Mouse (Mus musculus) granulocyte monocyte progenitor cell, adult 5-6 weeks (primary cell): Measurements from ENCODE around the gene Adgrg5. TPM values are rescaled to one million over a fixed set of nuclear protein-coding genes. Genes with fewer than 3 reads are reported as not detected.
A peak's percentile ranks its signal among the peaks of the same experiment; 100 is the strongest.

ENCODE experiments used
- ATAC-seq: replicated peaks from 2 replicates; pipeline ENCODE4 v1.8.0; 2016; ENCODE audit warnings: mild to moderate bottlenecking, moderate TSS enrichment, inconsistent platforms; ENCODE audit not compliant: poor library complexity, severe bottlenecking
- total RNA-seq, 2 experiments: library from RNA; stranded (forward) in 1 of 2; stranded (reverse) in 1 of 2; fragments of 200-712, 200-1000 nt in 1 of 2; fragments of >200 nt in 1 of 2; fragmentation: Nextera tagmentation in 1 of 2; gene quantifications; 2 replicates each; pipeline ENCODE4 v1.2.3; 2014 to 2017

The Adgrg5 gene
- total RNA-seq, 2 experiments from 2014 or later = not detected

DNA sequence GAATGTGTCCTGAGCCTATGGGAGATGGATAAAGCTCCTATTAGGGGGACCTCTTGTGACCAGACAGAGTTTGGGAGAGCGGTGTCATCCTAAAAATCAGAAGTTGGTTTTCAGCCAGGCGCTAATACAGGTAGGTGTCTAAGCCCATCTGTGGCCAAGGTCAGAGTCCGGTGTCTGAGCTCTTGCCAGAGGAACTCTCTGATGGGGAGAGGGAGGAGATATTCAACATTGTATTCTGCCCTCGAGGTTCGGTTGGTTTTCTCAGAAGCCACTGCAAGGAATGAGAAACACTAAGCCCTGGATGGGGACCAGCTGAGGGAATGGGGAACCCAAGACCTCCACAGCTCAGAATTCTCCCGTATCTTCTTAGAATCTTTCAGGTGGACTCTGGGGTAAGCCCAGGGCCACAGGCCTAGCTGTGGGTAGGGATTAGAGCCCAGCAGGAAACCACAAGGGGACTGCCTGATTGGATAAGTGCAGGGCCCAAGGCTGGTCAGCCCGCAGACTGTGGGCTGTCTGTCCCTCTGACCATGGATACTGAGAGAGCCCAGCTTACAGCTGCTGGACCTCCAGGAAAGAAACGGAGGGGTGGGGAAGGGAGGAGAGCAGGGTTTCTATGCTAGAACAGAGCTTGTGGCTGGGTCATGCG, 7.1 kb upstream of the Adgrg5 start:
- ATAC-seq = no peak

DNA sequence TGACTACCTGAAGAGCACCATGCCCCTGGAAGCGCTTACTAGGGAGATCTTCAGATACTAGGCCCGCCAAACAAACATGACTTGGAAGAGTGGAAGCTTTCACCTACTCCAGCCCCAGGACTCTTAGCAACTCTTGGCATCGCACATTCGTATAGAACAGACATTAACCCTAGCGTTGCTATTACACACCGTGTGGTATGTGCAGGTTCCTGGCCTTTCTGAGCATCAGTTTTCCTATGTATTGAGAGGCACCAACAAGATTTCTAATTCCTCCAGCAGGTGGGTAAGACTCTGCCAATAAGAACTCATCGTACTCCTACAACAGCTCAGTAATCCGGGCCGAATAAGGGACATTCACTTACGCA, 6.6 kb upstream of the Adgrg5 start:
- ATAC-seq = no peak

DNA sequence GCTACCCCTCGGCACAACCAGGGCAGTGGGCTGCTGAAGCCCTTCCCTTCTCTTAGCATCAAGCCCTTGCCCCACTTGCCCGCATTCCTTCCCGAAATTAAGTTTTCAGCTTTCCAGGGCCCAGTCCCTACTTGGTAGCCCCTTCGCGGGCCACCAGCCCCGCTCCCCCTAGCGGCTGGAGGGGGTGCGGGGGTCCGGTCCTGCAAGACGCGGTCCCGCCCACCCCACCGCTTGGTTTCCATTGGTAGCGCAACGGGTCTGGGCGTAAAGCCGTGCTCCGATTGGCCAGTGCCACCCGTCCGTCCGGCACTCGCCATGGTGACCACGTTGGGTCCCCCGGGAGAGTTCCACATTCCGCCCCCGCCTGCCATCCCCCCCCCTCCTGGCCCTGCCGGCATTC, 6.1 kb upstream of the Adgrg5 start:
- peak; percentile 86 for ATAC-seq

DNA sequence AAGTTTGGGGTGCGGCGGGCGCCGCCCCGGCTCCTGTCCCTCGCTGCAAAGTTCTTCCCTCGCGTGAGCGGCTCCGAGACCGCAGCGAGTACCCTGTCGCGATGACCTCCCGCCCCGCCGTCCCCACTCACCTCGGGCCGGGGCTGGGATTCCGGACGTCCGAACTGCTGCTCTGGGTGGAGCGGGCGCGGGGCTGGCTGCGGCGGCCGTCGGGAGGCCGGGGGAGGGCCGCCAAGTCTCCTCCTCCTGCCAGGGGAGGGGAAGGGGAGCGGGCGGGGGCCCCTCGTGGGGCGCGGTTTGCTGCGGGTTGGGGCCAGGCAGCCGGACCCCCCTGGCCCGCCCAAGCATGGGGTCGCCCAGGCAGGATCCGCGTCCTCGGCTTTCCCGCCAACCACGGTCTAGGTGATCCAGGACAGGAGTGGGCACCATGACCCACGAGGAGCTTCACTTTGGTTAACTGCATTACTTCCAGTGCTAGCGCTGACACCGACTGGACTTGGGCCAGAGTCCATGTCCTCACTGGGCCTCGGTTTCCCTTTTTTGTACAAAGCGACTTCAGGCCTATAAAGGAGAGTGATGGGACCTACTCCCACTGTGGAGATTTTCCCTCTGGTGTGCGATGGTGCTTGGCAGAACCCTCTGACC, 5.5 kb upstream of the Adgrg5 start, which contains the start of gene Ccdc102a:
Gene Ccdc102a, minus strand, starts transcription at position 248 of the 645 bp plus-strand sequence.
- no peak for ATAC-seq

DNA sequence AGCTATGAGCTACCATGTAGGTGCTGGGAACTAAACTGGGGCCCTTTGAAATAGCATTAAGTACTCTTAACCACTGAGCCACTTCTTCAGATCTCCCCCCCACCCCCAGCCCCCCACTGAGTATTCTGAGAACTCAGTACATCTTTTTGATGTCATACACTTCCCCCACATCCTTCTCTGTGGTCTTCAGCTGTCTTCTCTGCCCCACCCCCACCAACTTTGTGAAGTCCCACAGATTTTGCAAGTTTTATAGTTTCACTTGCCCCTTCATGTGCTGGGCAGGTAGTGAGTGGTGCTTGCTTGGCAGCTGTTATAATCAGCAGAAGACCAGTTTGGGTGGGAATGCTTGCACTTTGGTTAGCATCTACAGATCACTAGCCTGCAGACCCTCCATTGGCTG, 4.2 kb upstream of the Adgrg5 start:
- ATAC-seq = peak; percentile 38

DNA sequence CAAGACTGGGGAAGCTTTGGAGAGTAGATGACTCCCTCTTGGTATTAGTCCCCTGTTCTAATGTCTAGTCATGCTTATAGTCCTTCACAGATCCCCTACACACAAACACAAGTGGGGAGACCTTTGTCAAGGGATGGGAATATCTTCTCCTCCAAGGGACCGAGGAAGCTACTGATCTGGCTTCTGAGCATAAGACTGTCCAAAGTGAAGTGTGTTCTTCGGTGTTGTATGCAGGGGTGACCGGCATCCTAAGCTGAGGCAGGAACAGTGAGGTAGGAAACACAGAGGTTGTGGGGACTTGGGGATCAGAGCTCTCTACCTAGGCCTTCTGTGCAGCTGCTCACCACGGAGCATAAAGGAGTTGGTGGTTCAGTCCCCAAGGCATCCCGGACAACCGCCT, 1.3 kb upstream of the Adgrg5 start:
- no peak for ATAC-seq

DNA sequence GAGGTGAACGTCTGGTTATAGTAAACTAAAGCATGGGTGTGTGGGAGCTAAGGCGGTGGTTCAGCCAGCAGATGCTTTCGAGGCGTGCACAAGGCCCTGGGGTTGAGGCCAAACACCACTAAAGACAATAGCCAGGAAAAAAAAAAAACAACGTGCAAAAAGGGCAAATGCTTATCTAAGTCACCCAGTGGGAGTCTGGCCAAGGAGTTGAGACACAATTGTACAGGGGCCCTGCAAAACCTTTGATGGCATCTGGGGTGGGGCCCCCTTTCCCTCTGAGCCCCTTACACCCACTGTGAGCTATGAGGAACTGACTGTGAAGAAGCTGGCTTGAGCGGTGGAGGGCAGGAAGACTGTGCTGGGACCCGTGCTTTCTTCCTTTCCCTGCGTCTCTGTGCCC, 892 bp upstream of the Adgrg5 start:
- peak; percentile 49 for ATAC-seq

DNA sequence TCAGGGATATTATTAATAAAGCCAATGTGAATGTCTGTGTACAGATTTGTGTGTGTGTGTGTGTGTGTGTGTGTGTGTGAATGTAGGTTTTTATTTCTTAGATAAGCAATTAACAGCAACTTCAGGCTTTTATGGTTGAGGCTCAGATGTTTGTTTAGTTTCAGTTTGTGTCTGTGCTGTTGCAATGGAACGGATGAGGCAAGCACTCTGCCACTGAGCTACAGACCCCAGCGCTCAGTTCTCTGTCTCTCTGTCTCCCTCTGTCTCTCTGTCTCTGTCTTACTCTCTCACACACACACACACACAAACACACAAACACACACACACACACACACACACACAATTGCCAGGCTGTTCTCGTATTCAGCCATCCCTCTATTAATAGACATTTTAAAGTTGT, 4.7 kb downstream of the Adgrg5 start:
- ATAC-seq = peak; percentile 64; the same call in 1 of the 2 replicates

DNA sequence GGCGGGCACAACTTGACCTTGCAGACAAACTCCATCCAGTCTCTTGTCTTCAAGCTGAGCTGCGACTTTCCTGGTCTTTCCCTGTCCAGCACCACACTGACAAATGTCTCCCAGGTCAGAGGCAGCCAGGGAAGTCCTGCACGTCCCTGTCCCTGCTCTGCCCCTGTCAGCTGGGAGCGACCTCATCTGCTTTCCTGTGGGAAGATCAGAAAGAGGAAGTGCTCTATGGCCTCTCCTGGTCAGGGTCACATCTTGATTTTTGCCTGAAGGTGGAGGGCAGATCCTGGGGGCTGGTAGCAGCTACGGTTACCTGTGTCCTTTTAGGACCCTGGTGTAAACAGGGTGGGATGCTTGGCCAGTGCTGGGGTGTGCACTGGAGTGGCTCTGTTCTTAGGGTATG, 10.4 kb downstream of the Adgrg5 start:
- ATAC-seq = peak; percentile 60

DNA sequence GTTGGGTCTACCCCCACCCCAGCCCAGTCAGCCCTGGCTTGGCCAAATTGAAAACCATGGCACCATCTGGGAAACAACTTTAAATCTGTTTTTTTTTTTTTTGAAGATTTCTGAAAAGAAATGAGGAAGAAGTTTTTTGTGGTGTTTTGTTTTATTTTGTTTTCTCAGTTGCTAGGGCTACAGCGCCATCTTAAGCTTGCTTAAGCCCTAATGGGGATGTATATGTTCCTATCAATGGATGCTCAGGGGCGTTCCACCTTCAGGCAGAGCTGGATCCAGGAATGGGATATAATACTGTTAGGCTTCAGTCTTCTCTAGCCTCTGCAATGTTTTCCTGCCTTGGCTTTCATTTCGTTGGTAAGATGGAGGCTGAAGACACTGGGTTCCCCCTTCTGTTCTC, 11.7 kb downstream of the Adgrg5 start:
- ATAC-seq = peak; percentile 57

DNA sequence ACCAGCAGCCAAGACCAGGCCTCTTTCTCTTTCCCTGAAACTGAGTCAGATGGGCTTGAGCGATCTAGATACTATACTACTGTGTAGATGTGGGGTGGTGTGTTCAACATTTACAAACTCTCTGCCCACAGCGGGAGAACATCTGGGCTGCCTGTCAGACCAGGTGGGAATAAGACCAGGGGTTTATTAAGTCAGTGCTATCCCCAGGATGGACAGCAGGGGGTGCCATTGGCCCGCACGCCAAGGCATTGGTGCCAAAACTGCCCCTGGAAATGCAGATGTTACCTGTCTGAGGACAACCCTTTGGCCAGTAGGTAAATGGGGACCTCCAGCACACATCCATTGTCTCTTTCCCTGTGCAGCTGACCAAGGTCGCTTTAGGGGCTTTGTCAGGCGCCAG, 19.1 kb downstream of the Adgrg5 start:
- ATAC-seq = peak; percentile 81

DNA sequence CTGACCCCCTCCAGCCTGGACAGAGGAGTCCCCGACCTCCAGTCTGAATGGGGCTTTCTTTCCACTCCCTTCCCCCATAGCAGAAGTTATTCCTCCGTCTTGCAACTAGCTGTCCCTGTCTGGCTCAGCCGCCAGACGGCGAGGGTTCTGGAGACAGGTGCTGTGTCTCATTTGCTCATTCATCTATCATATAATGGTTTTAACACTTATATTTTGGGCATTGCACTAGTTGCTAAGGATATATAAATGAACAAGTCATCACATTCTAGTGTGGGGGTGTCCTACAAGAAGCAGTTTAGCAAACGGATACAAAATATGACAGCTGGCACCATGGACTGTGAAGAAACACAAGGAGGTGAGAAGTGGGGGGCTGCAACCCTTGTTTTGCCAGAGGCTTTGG, 21.7 kb downstream of the Adgrg5 start:
- no peak for ATAC-seq

DNA sequence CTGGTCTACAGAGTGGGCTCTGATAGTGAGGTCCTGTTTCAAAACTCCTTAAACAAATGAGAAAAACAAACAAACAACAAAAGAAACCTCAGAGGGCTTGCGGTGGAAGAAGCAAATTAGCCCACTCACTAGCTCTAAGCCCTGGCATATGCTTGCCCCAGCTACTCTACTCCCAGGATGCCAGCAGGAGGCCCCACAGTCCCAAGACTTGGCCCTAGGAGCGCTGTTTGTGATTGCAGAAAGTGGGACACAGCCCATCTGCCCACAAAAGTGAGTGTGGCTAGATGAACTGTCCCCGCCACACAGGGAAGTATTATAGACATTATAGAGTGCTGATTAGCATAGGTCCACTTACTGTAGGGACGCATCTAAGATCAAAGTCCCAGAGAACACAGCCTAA, 24.9 kb downstream of the Adgrg5 start:
- no peak for ATAC-seq

DNA sequence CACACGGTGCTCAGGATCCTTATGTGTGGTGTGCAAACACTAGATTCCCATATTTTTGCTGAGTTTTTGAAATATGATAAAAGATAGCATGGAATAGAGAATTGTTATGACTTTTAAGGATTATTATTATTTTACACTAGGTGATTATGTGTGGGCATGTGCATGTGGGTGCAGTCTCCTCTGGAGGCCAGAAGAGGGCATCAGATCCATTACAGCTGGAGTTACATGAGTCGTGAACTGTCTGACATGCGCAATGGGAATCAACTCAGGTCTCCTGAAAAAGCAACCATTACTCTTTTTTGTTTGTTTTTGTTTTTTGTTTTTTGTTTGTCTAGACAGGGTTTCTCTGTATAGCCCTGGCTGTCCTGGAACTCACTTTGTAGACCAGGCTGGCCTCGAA, 25.5 kb downstream of the Adgrg5 start:
- no peak for ATAC-seq

DNA sequence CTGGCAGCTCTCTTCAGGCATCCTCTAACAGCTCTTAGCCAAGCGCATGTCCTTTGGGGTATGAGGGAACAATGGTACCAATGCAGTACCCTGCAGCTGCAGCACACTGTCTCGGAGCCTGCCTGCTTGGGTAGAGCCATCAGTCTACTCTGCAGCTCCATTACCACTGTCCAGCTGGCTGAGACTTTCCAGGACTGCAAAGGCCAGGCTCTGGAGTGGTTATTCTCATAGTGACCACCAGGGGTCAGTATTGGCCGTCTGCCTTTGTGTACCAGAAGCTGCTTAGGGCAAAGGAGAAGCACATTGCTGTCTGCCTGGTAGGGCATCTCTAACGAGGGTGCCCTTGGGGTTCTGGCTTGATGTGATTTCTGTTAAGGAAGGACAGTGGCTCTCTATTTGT, 26.6 kb downstream of the Adgrg5 start:
- peak; percentile 50 for ATAC-seq

DNA sequence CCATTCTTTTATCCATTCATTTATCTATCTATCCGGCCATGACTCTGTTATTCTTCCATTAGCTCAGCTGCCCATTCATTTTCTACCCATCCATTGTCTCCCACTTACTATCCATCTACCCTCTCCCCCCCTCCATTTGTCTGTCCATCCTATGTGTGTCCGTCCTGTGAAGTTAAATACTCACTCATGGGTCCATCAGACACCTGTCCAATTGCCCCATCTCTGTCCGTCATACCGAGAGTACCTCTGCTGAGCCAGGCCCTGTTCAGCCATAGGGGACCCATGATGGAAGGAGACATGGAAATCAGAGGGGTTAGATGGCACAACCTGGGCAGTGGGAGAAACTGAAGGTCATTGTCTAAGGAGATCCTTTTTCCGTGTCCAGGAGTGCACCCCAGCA, 27.0 kb downstream of the Adgrg5 start:
- no peak for ATAC-seq

DNA sequence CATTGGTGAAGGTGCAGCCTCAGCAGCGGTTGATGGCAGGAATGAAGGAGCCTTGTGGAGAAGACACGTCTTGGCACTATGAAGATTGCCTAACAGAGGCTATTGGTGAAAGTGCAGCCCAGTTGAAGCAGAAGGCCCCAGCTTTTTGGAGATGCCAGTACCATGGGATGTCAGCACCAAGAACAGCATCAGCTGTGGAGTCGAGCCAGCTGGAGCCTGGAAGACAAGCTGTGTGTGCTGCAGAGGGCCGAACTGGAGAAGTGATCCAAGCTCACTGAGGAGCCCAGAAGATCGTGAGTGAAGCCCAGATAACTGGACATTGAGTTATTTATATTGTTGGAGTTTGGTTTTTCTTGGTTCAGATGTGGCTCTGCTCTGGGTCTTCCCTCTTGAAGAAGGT, 28.6 kb downstream of the Adgrg5 start:
- ATAC-seq = no peak

DNA sequence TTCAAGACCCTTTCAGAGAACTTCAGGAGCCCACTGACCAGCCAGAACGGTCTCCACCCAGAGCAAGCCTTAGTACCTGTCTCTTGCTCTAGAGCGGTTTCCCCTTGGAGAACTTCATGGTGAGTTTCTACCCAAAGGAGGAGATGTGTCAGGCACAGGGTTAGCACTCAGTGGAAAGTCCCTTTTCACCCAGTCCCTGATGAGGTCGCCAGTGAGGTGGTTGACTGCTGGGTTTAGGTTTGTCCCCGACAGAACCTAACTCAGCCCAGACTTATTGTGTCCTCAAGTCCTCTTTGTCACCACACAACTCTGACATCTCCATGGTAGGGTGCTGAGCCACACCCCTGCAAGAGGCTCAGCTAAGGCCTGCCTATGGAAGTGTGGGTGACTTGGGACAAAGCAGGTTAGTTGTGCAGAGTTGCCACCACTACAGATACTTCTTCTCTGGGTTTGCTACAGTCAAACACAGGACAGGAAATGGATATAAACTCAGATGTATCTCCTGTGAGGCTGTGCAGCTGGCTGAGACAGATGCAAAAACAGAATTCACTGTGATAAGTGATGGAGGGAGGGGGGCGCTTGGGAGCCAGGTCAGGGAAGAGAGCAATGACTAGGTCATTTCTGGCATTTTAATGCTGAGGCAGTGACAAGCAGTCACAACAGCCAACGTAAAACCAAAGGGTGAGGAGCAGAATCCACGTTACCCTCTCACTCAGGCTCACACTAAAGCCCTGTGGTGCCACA, 30.3 kb downstream of the Adgrg5 start:
- ATAC-seq = no peak

DNA sequence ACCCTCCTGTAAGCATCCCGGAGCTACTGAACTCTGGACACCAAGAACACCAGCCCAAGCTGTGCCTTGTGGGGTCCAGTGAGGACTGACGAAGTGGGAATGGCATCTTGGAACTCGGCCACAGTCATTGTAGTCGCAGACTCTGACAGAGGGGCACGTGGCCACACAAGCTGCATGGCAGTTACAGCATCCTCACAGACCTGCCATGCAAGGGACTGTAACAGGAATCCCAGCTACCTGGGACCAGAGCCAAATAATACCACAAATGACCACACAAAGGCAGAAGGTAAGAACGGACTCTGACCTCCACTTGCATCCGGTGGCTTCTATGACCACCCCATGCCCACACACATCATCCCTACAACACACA, 30.9 kb downstream of the Adgrg5 start:
- ATAC-seq = peak; percentile 41

DNA sequence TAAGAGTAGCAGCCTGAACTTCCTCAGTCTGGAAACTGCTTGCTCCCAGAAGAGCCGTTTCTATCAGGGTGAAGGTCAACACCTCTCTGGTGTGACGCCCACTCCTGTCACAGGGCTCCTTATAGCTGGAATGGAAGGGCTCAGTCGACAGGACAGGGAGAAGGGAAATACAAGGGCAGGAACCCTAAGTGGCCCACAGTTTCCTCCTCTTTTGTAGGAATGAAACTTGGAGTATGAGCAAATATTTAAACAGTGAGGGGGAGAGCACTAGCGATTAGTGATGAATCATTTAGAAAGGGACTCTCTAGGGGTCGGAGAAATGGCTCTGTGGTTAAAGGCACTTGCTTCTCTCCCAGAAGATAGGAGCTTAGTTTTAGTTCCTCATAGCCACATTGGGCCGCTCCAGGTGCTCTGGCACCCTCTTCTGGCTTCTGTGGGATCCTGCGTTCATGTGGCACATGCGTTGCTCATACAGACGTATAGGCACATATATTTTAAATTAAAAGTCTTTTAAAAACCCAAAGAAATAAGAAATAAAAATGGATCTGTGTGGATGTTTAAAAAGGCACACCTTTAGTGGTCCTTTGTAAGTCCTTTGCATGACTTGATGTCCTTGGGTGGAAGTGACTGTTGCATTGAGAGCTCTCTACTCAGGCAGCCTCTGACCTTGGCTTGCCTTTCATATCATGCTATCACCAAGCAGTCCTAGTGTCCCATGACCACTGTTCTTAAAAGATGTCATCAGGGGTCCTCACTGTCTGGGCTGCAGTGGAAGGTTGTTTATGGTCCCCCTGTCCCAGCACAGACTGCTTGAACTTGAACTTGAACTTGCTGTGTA, 31.6 kb downstream of the Adgrg5 start:
- peak; percentile 84 for ATAC-seq

DNA sequence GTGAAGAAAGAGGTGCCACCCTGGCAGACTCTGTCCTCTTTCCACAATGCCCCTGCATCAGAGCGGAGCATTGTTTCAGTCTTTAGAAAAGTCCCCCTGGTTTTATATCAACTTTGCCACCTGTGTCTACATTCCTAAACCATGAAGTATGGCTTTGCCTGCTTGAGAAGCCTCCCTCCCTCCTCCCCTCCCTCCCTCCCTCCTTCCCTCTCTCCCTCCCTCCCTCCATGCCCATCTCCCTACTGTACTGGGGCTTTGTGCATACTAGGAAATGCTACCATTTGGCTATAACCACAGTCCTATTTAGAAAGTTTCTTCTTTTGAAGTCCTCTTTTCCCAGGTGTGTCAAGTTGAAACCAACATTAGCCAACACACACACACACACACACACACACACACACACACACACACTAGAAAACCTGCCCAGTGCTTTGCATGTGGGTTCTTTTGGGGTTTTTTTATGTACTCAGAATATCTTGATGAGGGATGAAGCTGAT, 32.6 kb downstream of the Adgrg5 start:
- no peak for ATAC-seq
